Mouse (Mus musculus): ENCODE measurements around the gene Ecm2. TPM values are rescaled to one million over a fixed set of nuclear protein-coding genes. Genes with fewer than 3 reads are reported as not detected.

Gene Ecm2
- total RNA-seq (2023): not detected

GRCm38 (mm10) chr13:49504510-49504909, at the start of gene Ecm2:
Gene Ecm2 (plus strand): TSS chr13:49504810.

GRCm38 (mm10) chr13:49492376-49493368, 11.9 kb upstream of the Ecm2 start, which contains the start of gene Tes3-ps:
Gene Tes3-ps (plus strand): TSS chr13:49493318.

GRCm38 (mm10) chr13:49544279-49544678, 39.7 kb downstream of the Ecm2 start, which contains the start of gene Aspn:
Gene Aspn (plus strand): TSS chr13:49544443.

GRCm38 (mm10) chr13:49581541-49582530, 77.2 kb downstream of the Ecm2 start, which contains the start of gene Omd:
Gene Omd (plus strand): TSS chr13:49582462.

Other genes with a start within 250 kb of the Ecm2 start
- 95.2 TPM for gene Fgd3, start 184.5 kb upstream of the Ecm2 start, total RNA-seq (2023)
- gene Bicd2, start 163.2 kb upstream of the Ecm2 start, total RNA-seq (2023): 28.1 TPM
- gene Ippk, start 83.6 kb upstream of the Ecm2 start, total RNA-seq (2023): 11.3 TPM
- 0.91 TPM for gene Tes3-ps, start 11.5 kb upstream of the Ecm2 start, total RNA-seq (2023)
- not detected for gene Aspn, start 39.6 kb downstream of the Ecm2 start, total RNA-seq (2023)
- not detected for gene Omd, start 77.7 kb downstream of the Ecm2 start, total RNA-seq (2023)
- gene Ogn, start 103.2 kb downstream of the Ecm2 start, total RNA-seq (2023): not detected
- gene Cenpp, start 148.0 kb downstream of the Ecm2 start, total RNA-seq (2023): 0.53 TPM
- gene Nol8, start 148.3 kb downstream of the Ecm2 start, total RNA-seq (2023): 36.5 TPM
- gene Iars, start 177.3 kb downstream of the Ecm2 start, total RNA-seq (2023): 125 TPM

Measured in CD4-positive naive resting alpha-beta T cell, adult 76 days (primary cell).